Mouse (Mus musculus): Measurements from ENCODE around the gene Gm20388.

DNA sequence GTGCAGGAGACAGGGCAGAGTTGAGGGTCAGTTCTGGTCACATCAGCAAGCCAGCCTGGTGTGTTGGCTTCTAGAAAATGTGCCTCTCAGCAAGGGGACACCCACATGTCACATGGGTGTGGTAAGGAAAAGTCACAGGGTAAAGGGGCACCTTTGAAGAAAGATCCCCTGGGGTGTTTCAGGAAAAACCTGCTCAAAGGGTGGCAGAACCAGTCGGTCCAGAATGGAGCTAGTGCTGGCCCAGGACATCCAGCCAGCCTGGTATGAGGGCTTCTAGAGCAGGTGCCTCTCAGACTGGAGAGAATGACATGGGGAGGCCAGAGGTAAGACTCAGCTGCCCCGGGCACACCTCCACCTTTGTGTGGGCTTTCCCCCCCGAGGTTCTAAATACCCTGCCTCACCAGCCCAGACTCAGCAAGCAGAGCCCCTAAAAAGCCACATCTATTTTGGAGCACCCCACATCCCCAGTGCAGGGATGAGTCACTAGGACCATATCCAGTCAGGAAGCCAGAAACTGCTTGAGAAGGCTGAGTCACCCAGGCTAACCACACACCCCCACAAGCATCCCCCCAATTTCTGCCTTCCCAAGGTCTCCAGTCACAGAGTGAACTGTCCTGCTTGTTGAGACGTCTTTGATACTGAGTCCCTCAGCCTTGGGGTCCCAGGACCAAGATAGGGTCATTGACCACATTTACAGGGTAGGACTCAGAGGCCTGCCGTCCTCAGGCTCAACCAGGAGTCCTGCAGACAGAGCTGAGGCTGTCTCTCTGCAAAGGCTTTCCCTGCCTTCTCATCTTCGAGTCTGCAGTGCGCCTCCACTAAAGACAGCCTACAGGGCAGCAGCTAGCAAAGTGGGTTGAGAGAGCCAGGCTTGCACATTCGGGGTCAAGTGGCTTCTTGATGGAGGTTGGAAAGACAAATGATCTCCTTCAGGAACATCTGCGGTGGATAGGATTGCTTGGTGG is 2445.3 kb downstream of the Gm20388 start:
- TF ChIP-seq CTCF (IDR thresholded peaks at IDR 0.05; ENCODE audit: borderline replicate concordance, extremely low read depth, insufficient read depth, insufficient read length) (no peak), POLR2A (IDR thresholded peaks at IDR 0.05; ENCODE audit: borderline replicate concordance, extremely low read depth, insufficient read depth, insufficient read length, poor library complexity, severe bottlenecking) (no peak)

Measured in brain, embryonic 14.5 days (tissue).